Mouse (Mus musculus) T-helper 1 cell (primary cell): ENCODE results near the gene Rhbdl3.

Source experiments
- in situ Hi-C: fragments of 300-600 bp; cut with MboI, MseI; formaldehyde crosslinking; loops from one replicate; pipeline ENCODE4 v1.15.1; 2025; ENCODE audit warnings: high pct_unique_total_duplicates

Rhbdl3 gene

GRCm38 (mm10) chr11:80383626-80384046 lies 82.9 kb downstream of the Rhbdl3 start:
- in situ Hi-C loops = no loop called here

DNA sequence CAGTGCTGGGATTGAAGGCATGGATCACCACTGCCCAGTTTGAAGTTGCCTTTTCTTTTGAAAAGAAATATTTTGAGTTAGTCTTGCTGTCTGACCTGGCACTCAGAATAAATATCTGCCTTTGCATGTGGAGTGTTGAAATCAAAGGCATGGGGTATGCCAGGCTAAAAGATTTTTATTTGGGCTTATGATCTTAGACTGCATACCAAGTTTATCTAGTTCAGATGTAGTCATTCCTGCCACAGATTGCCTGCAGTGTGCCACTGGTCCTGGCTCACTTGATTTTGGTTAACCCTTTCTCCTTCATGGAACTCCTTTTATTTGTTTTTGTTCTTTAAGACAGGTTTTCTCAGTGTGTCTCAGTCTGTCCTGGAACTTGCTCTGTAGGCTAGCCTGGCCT lies 83.7 kb downstream of the Rhbdl3 start:
- in situ Hi-C loops = no loop called here

DNA sequence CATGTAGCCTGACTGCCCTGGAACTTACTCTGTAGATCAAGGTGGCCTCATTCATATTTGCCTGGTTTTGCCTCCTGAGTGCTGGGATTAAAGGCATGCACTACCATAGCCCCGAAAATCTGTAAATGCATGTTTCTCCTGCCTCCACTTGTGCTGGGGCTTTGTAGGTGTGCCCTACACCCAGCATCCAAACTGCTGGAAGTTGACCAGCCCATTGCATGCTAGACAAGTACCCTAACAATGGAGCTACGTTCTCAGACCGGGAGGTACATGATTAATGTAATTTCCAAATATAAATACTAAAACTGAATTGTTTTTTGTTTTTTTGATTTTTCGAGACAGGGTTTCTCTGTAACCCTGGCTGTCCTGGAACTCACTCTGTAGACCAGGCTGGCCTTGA lies 84.3 kb downstream of the Rhbdl3 start:
- in situ Hi-C loops = loop anchor here (5.0 kb wide), 1 partner anchor 47 kb away; no protein-coding TSS in a partner anchor

- in situ Hi-C loops = loop anchor here (5.0 kb wide), 1 partner anchor 46 kb away; no protein-coding TSS in a partner anchor
These were observed 86.1 kb downstream of the Rhbdl3 start for GRCm38 (mm10) chr11:80386790-80387189.

DNA sequence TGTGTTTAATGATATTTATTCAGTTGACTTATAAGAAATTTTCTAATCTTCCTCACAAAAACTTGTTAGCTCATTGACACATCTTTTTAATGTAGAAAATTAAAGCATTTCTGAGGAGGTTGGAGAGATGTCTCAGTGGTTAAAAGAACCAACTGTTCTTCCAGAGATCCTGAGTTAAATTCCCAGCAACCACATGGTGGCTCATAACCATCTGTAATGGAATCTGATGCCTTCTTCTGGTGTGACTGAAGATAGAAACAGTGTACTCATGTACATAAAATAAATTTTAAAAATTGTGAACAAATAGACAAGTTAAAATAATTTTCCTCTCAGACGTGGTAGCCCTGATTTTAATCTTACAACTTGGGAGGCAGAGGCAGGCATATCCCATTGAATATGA lies 89.2 kb downstream of the Rhbdl3 start:
- in situ Hi-C loops = loop anchor here (5.0 kb wide), 1 partner anchor 42 kb away; no protein-coding TSS in a partner anchor

- in situ Hi-C loops = no loop called here
These were observed 90.9 kb downstream of the Rhbdl3 start for GRCm38 (mm10) chr11:80391407-80392120.

GRCm38 (mm10) chr11:80395930-80396329 lies 95.2 kb downstream of the Rhbdl3 start:
- in situ Hi-C loops = loop anchor here (5.0 kb wide), 1 partner anchor 369 kb away; no protein-coding TSS in a partner anchor

GRCm38 (mm10) chr11:80396617-80397016 lies 95.9 kb downstream of the Rhbdl3 start:
- in situ Hi-C loops = loop anchor here (5.0 kb wide), 1 partner anchor 369 kb away; no protein-coding TSS in a partner anchor
